Mouse (Mus musculus) CH12.LX (cell line): ENCODE measurements around the gene Aym1. TPM values are rescaled to one million over a fixed set of nuclear protein-coding genes. Genes with fewer than 3 reads are reported as not detected.

ENCODE experiments used
- DNase-seq: peaks from one replicate; pipeline ENCODE4 v3.0.0-alpha.2; 2013; ENCODE audit errors: extremely low read depth
- H3K27ac ChIP-seq: 2 replicates; pipeline ENCODE4 v1.5.1; 2012; ENCODE audit warnings: low read depth, mild to moderate bottlenecking, control low read depth, moderate library complexity; ENCODE audit not compliant: insufficient read depth
- H3K27me3 ChIP-seq: replicated peaks from 2 replicates; pipeline ENCODE3; 2012; ENCODE audit warnings: inconsistent platforms
- H3K36me3 ChIP-seq, 2 experiments: replicated peaks in 1 of 2; 2 replicates each; pipeline versions ENCODE3 to v1.6.1; 2012; ENCODE audit warnings: inconsistent platforms in 1 of 2, low read length in 1 of 2, mild to moderate bottlenecking in 1 of 2, mixed read lengths in 1 of 2, moderate library complexity in 1 of 2; ENCODE audit not compliant: control insufficient read depth in 1 of 2, insufficient read depth in 1 of 2
- H3K4me1 ChIP-seq, 2 experiments: 2 replicates each; pipeline ENCODE4 v1.6.1; 2012; ENCODE audit warnings: inconsistent platforms in 1 of 2, moderate library complexity in 1 of 2; ENCODE audit not compliant: insufficient read depth in 2 of 2, control insufficient read depth in 1 of 2
- H3K4me2 ChIP-seq: 2 replicates; pipeline ENCODE4 v1.6.1; 2012; ENCODE audit warnings: low read depth, mild to moderate bottlenecking, control low read depth; ENCODE audit not compliant: poor library complexity, insufficient read depth, severe bottlenecking
- H3K4me3 ChIP-seq, 3 experiments: fragments of 150-350 bp in 1 of 3; sonication (generic) in 1 of 3; replicated peaks in 1 of 3; 2 replicates each; pipeline versions ENCODE3 to v1.5.1; 2011 to 2012; ENCODE audit warnings: low read depth in 2 of 3, low read length in 2 of 3, mild to moderate bottlenecking in 2 of 3, moderate library complexity in 2 of 3, control low read depth in 1 of 3, improper control_type of control experiment in 1 of 3, inconsistent platforms in 1 of 3, mixed read lengths in 1 of 3; ENCODE audit not compliant: poor library complexity in 1 of 3
- H3K79me2 ChIP-seq: replicated peaks from 2 replicates; pipeline ENCODE4 v1.6.1; 2012; ENCODE audit warnings: mild to moderate bottlenecking, moderate library complexity; ENCODE audit not compliant: control insufficient read depth, poor library complexity, insufficient read depth, severe bottlenecking; ENCODE audit errors: extremely low read depth
- H3K9ac ChIP-seq: 2 replicates; pipeline ENCODE4 v1.6.1; 2012; ENCODE audit warnings: low read depth, mild to moderate bottlenecking, control low read depth, moderate library complexity; ENCODE audit not compliant: insufficient read depth
- H3K9me3 ChIP-seq: replicated peaks from 2 replicates; pipeline ENCODE3; 2012; ENCODE audit warnings: low read length, inconsistent platforms, mixed read lengths
- BHLHE40 ChIP-seq: IDR thresholded peaks from 2 replicates; pipeline ENCODE4 v1.6.1; 2011; ENCODE audit warnings: mild to moderate bottlenecking, low read depth, low read length, improper control_type of control experiment
- CHD1 ChIP-seq: IDR thresholded peaks from 2 replicates; pipeline ENCODE4 v1.6.1; 2012; ENCODE audit warnings: low read depth, low read length, improper control_type of control experiment, inconsistent platforms
- E2F4 ChIP-seq: IDR thresholded peaks from 2 replicates; pipeline ENCODE4 v1.6.1; 2011; ENCODE audit warnings: low read depth, low read length, improper control_type of control experiment; ENCODE audit not compliant: insufficient replicate concordance
- ELF1 ChIP-seq: IDR thresholded peaks from 2 replicates; pipeline ENCODE4 v1.6.1; 2014; ENCODE audit warnings: low read depth, mild to moderate bottlenecking, inconsistent platforms, low read length, improper control_type of control experiment
- IRF4 ChIP-seq: IDR thresholded peaks from 2 replicates; pipeline ENCODE4 v1.6.1; 2014; ENCODE audit warnings: low read depth, mild to moderate bottlenecking, inconsistent platforms, low read length, improper control_type of control experiment
- JUN ChIP-seq: IDR thresholded peaks from 2 replicates; pipeline ENCODE4 v1.6.1; 2011; ENCODE audit warnings: low read depth, mild to moderate bottlenecking, low read length, improper control_type of control experiment, moderate library complexity; ENCODE audit not compliant: insufficient read depth
- JUND ChIP-seq: conservative IDR thresholded peaks from 2 replicates; pipeline ENCODE4 v1.6.1; 2011; ENCODE audit warnings: low read depth, low read length, improper control_type of control experiment
- KAT2A ChIP-seq: IDR thresholded peaks from 2 replicates; pipeline ENCODE4 v1.6.1; 2012; ENCODE audit warnings: low read length, improper control_type of control experiment, inconsistent platforms; ENCODE audit not compliant: insufficient replicate concordance
- MAFK ChIP-seq: IDR thresholded peaks from 2 replicates; pipeline ENCODE4 v1.6.1; 2011; ENCODE audit warnings: low read length, improper control_type of control experiment; ENCODE audit not compliant: insufficient replicate concordance
- MAX ChIP-seq: IDR thresholded peaks from 2 replicates; pipeline ENCODE4 v1.6.1; 2011; ENCODE audit warnings: low read length, improper control_type of control experiment
- PAX5 ChIP-seq: IDR thresholded peaks from 2 replicates; pipeline ENCODE4 v1.6.1; 2012; ENCODE audit warnings: low read length, inconsistent platforms, mixed read lengths
- RCOR1 ChIP-seq: conservative IDR thresholded peaks from 2 replicates; pipeline ENCODE4 v1.6.1; 2012; ENCODE audit warnings: low read depth, mild to moderate bottlenecking, inconsistent platforms, low read length, improper control_type of control experiment
- TCF12 ChIP-seq: IDR thresholded peaks from 2 replicates; pipeline ENCODE4 v1.6.1; 2014; ENCODE audit warnings: low read depth, mild to moderate bottlenecking, inconsistent platforms, low read length, improper control_type of control experiment
- UBTF ChIP-seq: IDR thresholded peaks from 2 replicates; pipeline ENCODE4 v1.6.1; 2012; ENCODE audit warnings: low read depth, mild to moderate bottlenecking, inconsistent platforms, low read length, improper control_type of control experiment, moderate library complexity
- ZMIZ1 ChIP-seq: IDR thresholded peaks from 2 replicates; pipeline ENCODE4 v1.6.1; 2012; ENCODE audit warnings: low read depth, mild to moderate bottlenecking, inconsistent platforms, low read length, improper control_type of control experiment
- dilution Hi-C: fragments of 300-500 bp; cut with MboI; formaldehyde crosslinking; loops from 2 replicates; pipeline ENCODE4 v1.14.3; 2020; ENCODE audit warnings: low sequenced_read_pairs; ENCODE audit not compliant: extremely low pct_unique_long_range_greater_than_20kb, extremely low pct_ligation_motif_present
- in situ Hi-C: fragments of 300-500 bp; cut with MboI; formaldehyde crosslinking; loops from 3 replicates; pipeline ENCODE4 v1.14.3; 2019; ENCODE audit warnings: low sequenced_read_pairs, low pct_ligation_motif_present, low pct_unique_long_range_greater_than_20kb, mixed read lengths
- polyA plus RNA-seq: library from polyadenylated mRNA; unstranded; fragments of >175 nt; gene quantifications from 2 replicates; pipeline ENCODE4 v1.2.1, GENCODE M21; 2012; ENCODE audit warnings: low read depth; ENCODE audit not compliant: insufficient read length
- total RNA-seq, 2 experiments: library from RNA; depleted of rRNA; stranded (reverse); fragments of 300-350 nt in 1 of 2; fragments of >200 nt in 1 of 2; gene quantifications; 2 replicates each; pipeline ENCODE4 v1.2.3; 2012 to 2014

The Aym1 gene
- total and polyA plus RNA-seq, 3 experiments, result not detected

- Histone ChIP-seq H3K4me2 (no peak overlapping the region), H3K9me3 (no peaks in the 10 kb centered on the region), H3K27me3 (peaks cover 60% of the 10 kb centered on the region), H3K36me3 (no peaks in the 10 kb centered on the region), H3K9ac (no peak overlapping the region), H3K27ac (no peak overlapping the region), H3K4me3 (no peak overlapping the region), H3K4me1 (no peaks in the 10 kb centered on the region), H3K79me2 (no peaks in the 10 kb centered on the region)
- in situ Hi-C loops, result no loop called here
- TF ChIP-seq ZMIZ1, result no peak
- TF ChIP-seq CHD1, result no peak
- TF ChIP-seq JUN, result no peak
- TF ChIP-seq ELF1, result no peak
- no peak for TF ChIP-seq JUND
- no peak for TF ChIP-seq MAX
- no peak for DNase-seq
- dilution Hi-C loops, result no loop called here
Measured at GRCm38 (mm10) chr5:113358833-113359232, 1.7 kb downstream of the Aym1 start.

- TF ChIP-seq MAFK (no peak), JUN (no peak), PAX5 (no peak), KAT2A (no peak), BHLHE40 (no peak), IRF4 (no peak), TCF12 (no peak), UBTF (no peak), E2F4 (no peak), RCOR1 (no peak)
- Histone ChIP-seq H3K4me2 (no peak overlapping the region), H3K9me3 (no peaks in the 10 kb centered on the region), H3K27ac (no peak overlapping the region), H3K9ac (no peak overlapping the region), H3K4me1 (no peaks in the 10 kb centered on the region), H3K79me2 (no peaks in the 10 kb centered on the region), H3K4me3 (no peak overlapping the region), H3K27me3 (peaks cover 78% of the 10 kb centered on the region), H3K36me3 (no peaks in the 10 kb centered on the region)
- DNase-seq, result no peak
- dilution Hi-C loops, result no loop called here
- in situ Hi-C loops, result loop anchor here (5.0 to 10.0 kb wide), 2 partner anchors 371 to 454 kb away; no protein-coding TSS in a partner anchor
Measured at GRCm38 (mm10) chr5:113361283-113361682, 4.2 kb downstream of the Aym1 start.
